Mouse (Mus musculus) brown adipose tissue, adult 24 weeks (tissue): Measurements from ENCODE around the gene Otog. TPM values are rescaled to one million over a fixed set of nuclear protein-coding genes. Genes with fewer than 3 reads are reported as not detected.

Experiments used
- polyA plus RNA-seq: library from polyadenylated mRNA; stranded (reverse); fragments of >200 nt; gene quantifications from 2 replicates; pipeline ENCODE4 v1.2.4, GENCODE M21; 2012; ENCODE audit not compliant: missing spikeins, insufficient read depth, insufficient read length

Otog gene
- polyA plus RNA-seq, 1 experiment = not detected

Other genes starting within 250 kb of the Otog start
- gene Abcc6, start 210.7 kb upstream of the Otog start, polyA plus RNA-seq = not detected in 2 replicates
- gene Nomo1, start 207.3 kb upstream of the Otog start, polyA plus RNA-seq = 26.3 and 38.6 TPM in 2 replicates
- gene Kcnj11, start 140.2 kb upstream of the Otog start, polyA plus RNA-seq = 5.1 and 10.4 TPM in 2 replicates
- gene Abcc8, start 61.0 kb upstream of the Otog start, polyA plus RNA-seq = 1.1 TPM in 1 of 2 replicates, not detected in the other
- gene Ush1c, start 2.5 kb upstream of the Otog start, polyA plus RNA-seq = not detected in 2 replicates
- 0.63 TPM in 1 of 2 replicates, not detected in the other for gene Myod1, start 135.5 kb downstream of the Otog start, polyA plus RNA-seq
- gene Kcnc1, start 155.5 kb downstream of the Otog start, polyA plus RNA-seq = 0.13 and 0.36 TPM in 2 replicates